In the genomic region with DNA sequence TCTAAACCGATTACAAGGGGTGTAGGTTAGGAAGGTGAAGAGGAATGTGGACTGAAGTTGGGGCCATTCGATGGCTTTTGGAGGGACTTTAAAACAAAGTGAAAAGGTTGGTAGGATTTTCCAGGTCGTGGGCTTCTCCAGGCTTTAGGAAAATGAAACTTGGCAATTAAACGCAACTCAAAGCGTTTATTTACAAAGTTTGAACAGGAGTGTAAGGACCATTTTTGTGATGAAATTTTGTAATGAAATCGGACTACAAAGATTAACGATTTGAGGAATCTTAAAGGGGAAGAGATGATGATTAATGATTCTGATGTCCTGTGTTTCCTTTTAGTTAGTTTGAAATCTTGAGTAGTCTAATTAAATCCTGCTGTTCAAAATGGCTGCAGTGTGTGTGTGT, we compare ENCODE assay signal across 8 mouse cellular contexts. TPM values are rescaled to one million over a fixed set of nuclear protein-coding genes. Genes with fewer than 3 reads are reported as not detected.
DNase-seq lines count a peak whose midpoint lies in the region; ATAC-seq and TF ChIP-seq lines count a peak whose summit lies in the region.

No protein-coding gene starts in this region.

- no peak for TF ChIP-seq EP300 in liver, embryonic 14.5 days (IDR thresholded peaks at IDR 0.05; ENCODE audit: low read depth)

- peaks cover 6% of the 10 kb centered on the region; the same call in 1 of the 2 replicates for H3K36me3 ChIP-seq in E14TG2a.4 (ENCODE audit: insufficient read depth, low read length)
- H3K36me3 ChIP-seq in heart, embryonic 14.5 days (ENCODE audit: control insufficient read depth, insufficient read depth, low read length): no peaks in the 10 kb centered on the region
- H3K36me3 ChIP-seq in liver, embryonic 14.5 days (replicated peaks; ENCODE audit: control insufficient read depth, insufficient read depth, low read depth): no peaks in the 10 kb centered on the region

- H3K9ac ChIP-seq in heart, embryonic 14.5 days (ENCODE audit: low read length): peak overlapping the region; percentile 85
- peak overlapping the region; percentile 97 for H3K9ac ChIP-seq in liver, embryonic 14.5 days (replicated peaks)

- peak overlapping the region; percentile 99 for H3K27ac ChIP-seq in gastrocnemius, adult 2 months
- no peak overlapping the region for H3K27ac ChIP-seq in heart, embryonic 14.5 days (replicated peaks in 1 of 2; ENCODE audit: control insufficient read depth in 1 of 2, insufficient read depth in 1 of 2, low read depth in 2 of 2, low read length in 2 of 2)
- H3K27ac ChIP-seq in liver, embryonic 14.5 days: peak overlapping the region; percentile 41

- H3K27me3 ChIP-seq in E14TG2a.4 (ENCODE audit: insufficient read depth, low read length): no peaks in the 10 kb centered on the region; the same call in 1 of the 2 replicates
- H3K27me3 ChIP-seq in heart, embryonic 14.5 days (ENCODE audit: control insufficient read depth, insufficient read depth, low read length): 0 out of 2 replicates have a peak, but pooled peaks cover 4% of the 10 kb centered on the region
- no peaks in the 10 kb centered on the region for H3K27me3 ChIP-seq in liver, embryonic 14.5 days (ENCODE audit: control insufficient read depth, insufficient read depth, low read length)

- H3K4me2 ChIP-seq in heart, embryonic 14.5 days (ENCODE audit: low read length): peak overlapping the region; percentile 92
- H3K4me2 ChIP-seq in liver, embryonic 14.5 days (ENCODE audit: low read depth): peak overlapping the region; percentile 99

- no peak for TF ChIP-seq CTCF in gastrocnemius, adult 2 months (IDR thresholded peaks at IDR 0.05)
- TF ChIP-seq CTCF in E14TG2a.4 (conservative IDR thresholded peaks at IDR 0.05; ENCODE audit: low read length): no peak
- TF ChIP-seq CTCF in liver, embryonic 14.5 days (IDR thresholded peaks at IDR 0.05; ENCODE audit: low read depth): no peak

- peak overlapping the region; percentile 94 for H3K4me3 ChIP-seq in gastrocnemius, adult 2 months
- peak overlapping the region; percentile 93 for H3K4me3 ChIP-seq in E14TG2a.4 (replicated peaks; ENCODE audit: low read length)
- peak overlapping the region; percentile 88 to 98; a peak in 3 of 4 replicates for H3K4me3 ChIP-seq in heart, embryonic 14.5 days (ENCODE audit: control insufficient read depth in 1 of 2, insufficient read depth in 1 of 2, low read depth in 1 of 2, low read length in 2 of 2)
- peak overlapping the region; percentile 96 to 98 for H3K4me3 ChIP-seq in liver, embryonic 14.5 days (ENCODE audit: insufficient read depth in 1 of 2, low read depth in 2 of 2, low read length in 2 of 2)

- intact Hi-C loops in gastrocnemius, adult 2 months (cut with DNase I): loop anchor here (2.0 to 5.0 kb wide), 2 partner anchors 76 to 137 kb away; a partner anchor contains a TSS

- no peaks in the 10 kb centered on the region for H3K9me3 ChIP-seq in E14TG2a.4 (ENCODE audit: low read length)
- no peaks in the 10 kb centered on the region for H3K9me3 ChIP-seq in heart, embryonic 14.5 days (ENCODE audit: control insufficient read depth, low read length)
- no peaks in the 10 kb centered on the region for H3K9me3 ChIP-seq in liver, embryonic 14.5 days (ENCODE audit: control insufficient read depth, low read length)

- no peak for ATAC-seq in heart, embryonic 14.5 days (ENCODE audit: insufficient number of reproducible peaks, insufficient read depth, low FRiP score, low read depth)
- no peak for ATAC-seq in liver, embryonic 14.5 days (ENCODE audit: insufficient read depth)
- no peak for ATAC-seq in activated CD4-positive, CD25-positive, alpha-beta regulatory T cell, adult 4 months

- peaks cover 59% of the 10 kb centered on the region for H3K4me1 ChIP-seq in E14TG2a.4 (replicated peaks; ENCODE audit: low read depth, low read length)
- H3K4me1 ChIP-seq in heart, embryonic 14.5 days (ENCODE audit: control insufficient read depth in 2 of 2, insufficient read depth in 2 of 2, low read length in 2 of 2): peaks cover 0 to 3% of the 10 kb centered on the region in 2 experiments; a peak in 1 of 4 replicates
- peaks cover 15 to 18% of the 10 kb centered on the region in 2 experiments for H3K4me1 ChIP-seq in liver, embryonic 14.5 days (replicated peaks; ENCODE audit: control insufficient read depth in 2 of 2, insufficient read depth in 2 of 2, low read length in 1 of 2)

- DNase-seq in gastrocnemius, adult 2 months: no peak
- DNase-seq in gastrocnemius, postnatal 10 days: no peak
- DNase-seq in liver, embryonic 14.5 days (ENCODE audit: low read depth in 3 of 3, low spot score in 3 of 3): no peak
- DNase-seq in thymus, postnatal 14 days: no peak
- DNase-seq in right cerebral cortex, postnatal 10 days (ENCODE audit: low spot score in 2 of 2): no peak

- 29% methylated on average over 7 of the region's 7 CpGs for WGBS in heart, embryonic 14.5 days
- 29% methylated on average over 7 of the region's 7 CpGs for WGBS in liver, embryonic 14.5 days (ENCODE audit: insufficient replicate concordance)

RNA-seq across cellular contexts. Expression of a gene that starts 1.7 kb away (rescaled TPM):
- total RNA-seq in gastrocnemius, adult 2 months (2021): 10 to 100 TPM in 1 of 2 experiments, 1 to 10 TPM in 1; 9.1 to 17.0 TPM
- total RNA-seq in gastrocnemius, postnatal 10 days (2021): 10 to 100 TPM; 16.9 to 18.9 TPM
- polyA plus RNA-seq in heart, embryonic 14.5 days (2014; fragmentation: Nextera tagmentation; extraction: Ambion mirVana): 1.5 and 2.1 TPM in 2 replicates
- 5.5 and 6.2 TPM in 2 replicates for polyA plus RNA-seq in liver, embryonic 14.5 days (2012; rRNA removed)
- 7.1 and 8.2 TPM in 2 replicates for polyA plus RNA-seq in liver, embryonic 14.5 days (2014; fragmentation: Nextera tagmentation; extraction: Ambion mirVana)
- under 1 TPM; 0.06 to 0.70 TPM for polyA plus RNA-seq in activated CD4-positive, CD25-positive, alpha-beta regulatory T cell, adult 4 months (2017; shearing (Covaris generic))

Comparison
In these comparisons a context has a peak if more than half of its experiments do, and no peak if none do; other contexts are left out.
1. H3K27ac ChIP-seq: peak in gastrocnemius, adult 2 months (single experiment) and liver, embryonic 14.5 days (single experiment); none in heart, embryonic 14.5 days (0 of 2).
2. Peak in every context shown above with its lines, with median percentiles within 50 percentile points of each other: H3K4me3 ChIP-seq.